Mouse (Mus musculus) hindbrain, embryonic 13.5 days (tissue): Measurements from ENCODE around the gene Cryzl2. TPM values are rescaled to one million over a fixed set of nuclear protein-coding genes. Genes with fewer than 3 reads are reported as not detected.

Experiments used
- ATAC-seq: fragments of 200-750 bp; cut with Nextera tagmentation; 2 replicates; pipeline ENCODE4 v1.8.0; 2017; ENCODE audit warnings: moderate TSS enrichment; ENCODE audit not compliant: low FRiP score
- H3K27ac ChIP-seq: fragments of 300-500 bp; sonication (generic); 2 replicates; pipeline ENCODE4 v1.5.1; 2015; ENCODE audit warnings: inconsistent platforms, mild to moderate bottlenecking, moderate library complexity
- H3K27me3 ChIP-seq: fragments of 300-500 bp; sonication (generic); 2 replicates; pipeline ENCODE4 v1.6.1; 2015; ENCODE audit warnings: mild to moderate bottlenecking, inconsistent platforms
- H3K36me3 ChIP-seq: fragments of 300-500 bp; sonication (generic); 2 replicates; pipeline ENCODE4 v1.6.1; 2015; ENCODE audit warnings: mild to moderate bottlenecking, inconsistent platforms
- H3K4me1 ChIP-seq: fragments of 300-500 bp; sonication (generic); replicated peaks from 2 replicates; pipeline ENCODE4 v1.6.1; 2015; ENCODE audit warnings: inconsistent platforms
- H3K4me2 ChIP-seq: fragments of 300-500 bp; sonication (generic); 2 replicates; pipeline ENCODE4 v1.6.1; 2015; ENCODE audit warnings: inconsistent platforms, mild to moderate bottlenecking, moderate library complexity
- H3K4me3 ChIP-seq: fragments of 300-500 bp; sonication (generic); 2 replicates; pipeline ENCODE4 v1.5.1; 2015; ENCODE audit warnings: mild to moderate bottlenecking, inconsistent platforms
- H3K9ac ChIP-seq: fragments of 300-500 bp; sonication (generic); 2 replicates; pipeline ENCODE4 v1.6.1; 2015; ENCODE audit warnings: mild to moderate bottlenecking, inconsistent platforms
- H3K9me3 ChIP-seq: fragments of 300-500 bp; sonication (generic); 2 replicates; pipeline ENCODE4 v1.6.1; 2016; ENCODE audit warnings: inconsistent platforms
- WGBS: fragments of 180-500 bp; shearing (Covaris S2); methylation state at CpG from one replicate; pipeline ENCODE4 v1.1.7; 2015; 5-methylcytosine and 5-hydroxymethylcytosine counted together
- polyA plus RNA-seq: library from polyadenylated mRNA; unstranded; fragments of >200 nt; fragmentation: Nextera tagmentation; extraction: Ambion mirVana; gene quantifications from 2 replicates; pipeline ENCODE4 v1.2.1, GENCODE M21; 2015

Gene Cryzl2
- polyA plus RNA-seq, 1 experiment from 2014 or later: 8.8 TPM

- H3K4me3 ChIP-seq: no peak overlapping the region
- H3K4me1 ChIP-seq: peaks cover 9% of the 10 kb centered on the region
- no peak overlapping the region for H3K4me2 ChIP-seq
- H3K9me3 ChIP-seq: no peaks in the 10 kb centered on the region
- H3K27ac ChIP-seq: no peak overlapping the region
- H3K9ac ChIP-seq: no peak overlapping the region
- H3K27me3 ChIP-seq: no peaks in the 10 kb centered on the region
- no peaks in the 10 kb centered on the region for H3K36me3 ChIP-seq
- ATAC-seq: no peak
- WGBS: 63% methylated on average over 1 of the region's 1 CpGs
These were observed 31.4 kb upstream of the Cryzl2 start for GRCm38 (mm10) chr1:157426933-157427332.

- ATAC-seq: no peak
- Histone ChIP-seq H3K4me3 (no peak overlapping the region), H3K36me3 (no peaks in the 10 kb centered on the region), H3K4me1 (peaks cover 9% of the 10 kb centered on the region), H3K4me2 (no peak overlapping the region), H3K9me3 (no peaks in the 10 kb centered on the region), H3K27ac (no peak overlapping the region), H3K9ac (no peak overlapping the region), H3K27me3 (no peaks in the 10 kb centered on the region)
- 95% methylated on average over 4 of the region's 4 CpGs for WGBS
These were observed 30.8 kb upstream of the Cryzl2 start for GRCm38 (mm10) chr1:157427604-157428003.

GRCm38 (mm10) chr1:157428366-157428765 is 30.0 kb upstream of the Cryzl2 start:
- Histone ChIP-seq H3K27ac (no peak overlapping the region), H3K4me3 (no peak overlapping the region), H3K36me3 (no peaks in the 10 kb centered on the region), H3K9me3 (no peaks in the 10 kb centered on the region), H3K9ac (no peak overlapping the region), H3K4me1 (peaks cover 9% of the 10 kb centered on the region), H3K27me3 (no peaks in the 10 kb centered on the region), H3K4me2 (no peak overlapping the region)
- 93% methylated on average over 3 of the region's 3 CpGs for WGBS
- no peak for ATAC-seq

GRCm38 (mm10) chr1:157433316-157433715 is 25.1 kb upstream of the Cryzl2 start:
- H3K4me3 ChIP-seq: no peak overlapping the region
- H3K27me3 ChIP-seq: no peaks in the 10 kb centered on the region
- H3K9me3 ChIP-seq: no peaks in the 10 kb centered on the region
- ATAC-seq: no peak
- no peak overlapping the region for H3K9ac ChIP-seq
- H3K4me1 ChIP-seq: no peaks in the 10 kb centered on the region
- 55% methylated on average over 3 of the region's 3 CpGs for WGBS
- no peak overlapping the region for H3K4me2 ChIP-seq
- no peak overlapping the region for H3K27ac ChIP-seq
- no peaks in the 10 kb centered on the region for H3K36me3 ChIP-seq

- no peak overlapping the region for H3K4me3 ChIP-seq
- WGBS: 96% methylated on average over 4 of the region's 4 CpGs
- H3K27ac ChIP-seq: no peak overlapping the region
- ATAC-seq: no peak
- H3K4me1 ChIP-seq: peaks cover 5% of the 10 kb centered on the region
- no peak overlapping the region for H3K4me2 ChIP-seq
- H3K27me3 ChIP-seq: no peaks in the 10 kb centered on the region
- no peaks in the 10 kb centered on the region for H3K9me3 ChIP-seq
- no peak overlapping the region for H3K9ac ChIP-seq
- no peaks in the 10 kb centered on the region for H3K36me3 ChIP-seq
These were observed 24.0 kb upstream of the Cryzl2 start for GRCm38 (mm10) chr1:157434404-157434803.

GRCm38 (mm10) chr1:157435926-157436325 is 22.5 kb upstream of the Cryzl2 start:
- H3K27me3 ChIP-seq: no peaks in the 10 kb centered on the region
- no peak overlapping the region for H3K27ac ChIP-seq
- WGBS: 92% methylated on average over 6 of the region's 6 CpGs
- no peak for ATAC-seq
- H3K36me3 ChIP-seq: no peaks in the 10 kb centered on the region
- no peak overlapping the region for H3K4me2 ChIP-seq
- H3K4me1 ChIP-seq: peaks cover 19% of the 10 kb centered on the region
- no peaks in the 10 kb centered on the region for H3K9me3 ChIP-seq
- no peak overlapping the region for H3K4me3 ChIP-seq
- no peak overlapping the region for H3K9ac ChIP-seq

- H3K27ac ChIP-seq: no peak overlapping the region
- no peaks in the 10 kb centered on the region for H3K36me3 ChIP-seq
- peaks cover 29% of the 10 kb centered on the region for H3K4me1 ChIP-seq
- WGBS: 95% methylated on average over 2 of the region's 2 CpGs
- H3K27me3 ChIP-seq: no peaks in the 10 kb centered on the region
- ATAC-seq: no peak
- no peak overlapping the region for H3K9ac ChIP-seq
- no peak overlapping the region for H3K4me2 ChIP-seq
- no peak overlapping the region for H3K4me3 ChIP-seq
- no peaks in the 10 kb centered on the region for H3K9me3 ChIP-seq
These were observed 20.1 kb upstream of the Cryzl2 start for GRCm38 (mm10) chr1:157438290-157438689.

- no peaks in the 10 kb centered on the region for H3K9me3 ChIP-seq
- peak overlapping the region; percentile 77; the same call in 1 of the 2 replicates for H3K27ac ChIP-seq
- no peaks in the 10 kb centered on the region for H3K27me3 ChIP-seq
- WGBS: 75% methylated on average over 4 of the region's 4 CpGs
- no peak for ATAC-seq
- peaks cover 36% of the 10 kb centered on the region for H3K4me1 ChIP-seq
- no peaks in the 10 kb centered on the region for H3K36me3 ChIP-seq
- no peak overlapping the region for H3K4me3 ChIP-seq
- no peak overlapping the region for H3K4me2 ChIP-seq
- no peak overlapping the region for H3K9ac ChIP-seq
These were observed 19.3 kb upstream of the Cryzl2 start for GRCm38 (mm10) chr1:157439101-157439500.

GRCm38 (mm10) chr1:157439973-157440641 is 18.3 kb upstream of the Cryzl2 start:
- peaks cover 40% of the 10 kb centered on the region for H3K4me1 ChIP-seq
- H3K4me3 ChIP-seq: peak overlapping the region; percentile 20
- H3K36me3 ChIP-seq: no peaks in the 10 kb centered on the region
- WGBS: 4% methylated on average over 14 of the region's 14 CpGs
- H3K9ac ChIP-seq: peak overlapping the region; percentile 19; the same call in 1 of the 2 replicates
- peak; percentile 75 for ATAC-seq
- peak overlapping the region; percentile 44 for H3K4me2 ChIP-seq
- peak overlapping the region; percentile 77 for H3K27ac ChIP-seq
- H3K9me3 ChIP-seq: no peaks in the 10 kb centered on the region
- no peaks in the 10 kb centered on the region for H3K27me3 ChIP-seq

- H3K36me3 ChIP-seq: no peaks in the 10 kb centered on the region
- peak overlapping the region; percentile 66 for H3K27ac ChIP-seq
- no peaks in the 10 kb centered on the region for H3K9me3 ChIP-seq
- H3K4me3 ChIP-seq: no peak overlapping the region
- no peak for ATAC-seq
- H3K27me3 ChIP-seq: no peaks in the 10 kb centered on the region
- H3K9ac ChIP-seq: peak overlapping the region; percentile 24; the same call in 1 of the 2 replicates
- H3K4me2 ChIP-seq: peak overlapping the region; percentile 31; the same call in 1 of the 2 replicates
- WGBS: 10% methylated on average over 14 of the region's 14 CpGs
- H3K4me1 ChIP-seq: peaks cover 53% of the 10 kb centered on the region
These were observed 15.2 kb upstream of the Cryzl2 start for GRCm38 (mm10) chr1:157443026-157443722.

- peak overlapping the region; percentile 66 for H3K27ac ChIP-seq
- no peaks in the 10 kb centered on the region for H3K36me3 ChIP-seq
- H3K4me1 ChIP-seq: peaks cover 57% of the 10 kb centered on the region
- no peak overlapping the region for H3K4me3 ChIP-seq
- peak overlapping the region; percentile 31; the same call in 1 of the 2 replicates for H3K4me2 ChIP-seq
- ATAC-seq: no peak
- H3K9me3 ChIP-seq: no peaks in the 10 kb centered on the region
- H3K9ac ChIP-seq: peak overlapping the region; percentile 24; the same call in 1 of the 2 replicates
- 0 out of 2 replicates have a peak, but pooled peaks cover 4% of the 10 kb centered on the region for H3K27me3 ChIP-seq
- whole genome bisulfite sequencing: 23% methylated on average over 19 of the region's 19 CpGs
These were observed 14.4 kb upstream of the Cryzl2 start for GRCm38 (mm10) chr1:157443723-157444561.

- Histone ChIP-seq H3K9me3 (no peaks in the 10 kb centered on the region), H3K4me2 (no peak overlapping the region), H3K36me3 (no peaks in the 10 kb centered on the region), H3K27me3 (peaks cover 10% of the 10 kb centered on the region; the same call in 1 of the 2 replicates), H3K4me3 (no peak overlapping the region), H3K4me1 (peaks cover 54% of the 10 kb centered on the region), H3K27ac (no peak overlapping the region), H3K9ac (no peak overlapping the region)
- no peak for ATAC-seq
- 70% methylated on average over 13 of the region's 13 CpGs for WGBS
These were observed 13.6 kb upstream of the Cryzl2 start for GRCm38 (mm10) chr1:157444632-157445300.
